Mouse (Mus musculus) limb, embryonic 13.5 days (tissue): ENCODE measurements at regions not wholly inside any gene's neighbourhood (a gene's known extent, or its start where the extent isn't known, plus 50 kb on each side); places are given as distances from the start of the nearest gene placed in this dataset.

Source experiments
- ATAC-seq: fragments of 200-750 bp; cut with Nextera tagmentation; 2 replicates; pipeline ENCODE4 v1.8.0; 2017; ENCODE audit warnings: low read depth, moderate number of reproducible peaks, moderate TSS enrichment; ENCODE audit not compliant: low FRiP score
- H3K27ac ChIP-seq: fragments of 300-500 bp; sonication (generic); 2 replicates; pipeline ENCODE4 v1.5.1; 2015; ENCODE audit warnings: inconsistent platforms, mild to moderate bottlenecking, moderate library complexity
- H3K27me3 ChIP-seq: fragments of 300-500 bp; sonication (generic); 2 replicates; pipeline ENCODE4 v1.6.1; 2015; ENCODE audit warnings: mild to moderate bottlenecking, inconsistent platforms
- H3K36me3 ChIP-seq: fragments of 300-500 bp; sonication (generic); 2 replicates; pipeline ENCODE4 v1.6.1; 2015; ENCODE audit warnings: inconsistent platforms, mild to moderate bottlenecking, moderate library complexity
- H3K4me1 ChIP-seq: fragments of 300-500 bp; sonication (generic); 2 replicates; pipeline ENCODE4 v1.6.1; 2015; ENCODE audit warnings: inconsistent platforms
- H3K4me2 ChIP-seq: fragments of 300-500 bp; sonication (generic); replicated peaks from 2 replicates; pipeline ENCODE4 v1.6.1; 2015; ENCODE audit warnings: inconsistent platforms, mild to moderate bottlenecking, moderate library complexity
- H3K4me3 ChIP-seq: fragments of 300-500 bp; sonication (generic); 2 replicates; pipeline ENCODE4 v1.5.1; 2015; ENCODE audit warnings: moderate library complexity, mild to moderate bottlenecking, inconsistent platforms
- H3K9ac ChIP-seq: fragments of 300-500 bp; sonication (generic); 2 replicates; pipeline ENCODE4 v1.6.1; 2015; ENCODE audit warnings: mild to moderate bottlenecking, inconsistent platforms
- H3K9me3 ChIP-seq: fragments of 300-500 bp; sonication (generic); 2 replicates; pipeline ENCODE4 v1.6.1; 2016; ENCODE audit warnings: inconsistent platforms
- WGBS: fragments of 180-500 bp; shearing (Covaris S2); methylation state at CpG from one replicate; pipeline ENCODE4 v1.1.7; 2015; 5-methylcytosine and 5-hydroxymethylcytosine counted together

- Histone ChIP-seq H3K4me2 (no peak overlapping the region), H3K27me3 (peaks cover 6% of the 10 kb centered on the region; the same call in 1 of the 2 replicates), H3K27ac (no peak overlapping the region), H3K4me3 (no peak overlapping the region), H3K9ac (no peak overlapping the region), H3K9me3 (no peaks in the 10 kb centered on the region), H3K36me3 (no peaks in the 10 kb centered on the region), H3K4me1 (no peaks in the 10 kb centered on the region)
- WGBS: 82% methylated on average over 7 of the region's 7 CpGs
- no peak for ATAC-seq
Measured at GRCm38 (mm10) chr12:107322861-107323260, 165.6 kb upstream of the 3110018I06Rik start.

GRCm38 (mm10) chr12:107326101-107326500 is 162.3 kb upstream of the 3110018I06Rik start:
- Histone ChIP-seq H3K9me3 (no peaks in the 10 kb centered on the region), H3K36me3 (no peaks in the 10 kb centered on the region), H3K4me1 (no peaks in the 10 kb centered on the region), H3K4me3 (no peak overlapping the region), H3K27ac (no peak overlapping the region), H3K9ac (no peak overlapping the region), H3K4me2 (no peak overlapping the region), H3K27me3 (peaks cover 15% of the 10 kb centered on the region)
- no peak for ATAC-seq
- 94% methylated on average over 10 of the region's 10 CpGs for WGBS

GRCm38 (mm10) chr12:107327107-107327770 is 161.2 kb upstream of the 3110018I06Rik start:
- Histone ChIP-seq H3K4me3 (no peak overlapping the region), H3K27ac (no peak overlapping the region), H3K36me3 (no peaks in the 10 kb centered on the region), H3K9me3 (no peaks in the 10 kb centered on the region), H3K4me1 (no peaks in the 10 kb centered on the region), H3K4me2 (no peak overlapping the region), H3K27me3 (peaks cover 15% of the 10 kb centered on the region), H3K9ac (no peak overlapping the region)
- 71% methylated on average over 9 of the region's 9 CpGs for WGBS
- ATAC-seq: no peak

- Histone ChIP-seq H3K27ac (no peak overlapping the region), H3K9ac (no peak overlapping the region), H3K4me3 (no peak overlapping the region), H3K27me3 (peaks cover 15% of the 10 kb centered on the region), H3K36me3 (no peaks in the 10 kb centered on the region), H3K9me3 (no peaks in the 10 kb centered on the region), H3K4me2 (no peak overlapping the region), H3K4me1 (no peaks in the 10 kb centered on the region)
- WGBS: 9% methylated on average over 9 of the region's 9 CpGs
- ATAC-seq: no peak
Measured at GRCm38 (mm10) chr12:107328986-107329385, 159.4 kb upstream of the 3110018I06Rik start.

- no peak overlapping the region for H3K4me2 ChIP-seq
- no peak overlapping the region for H3K27ac ChIP-seq
- H3K9ac ChIP-seq: no peak overlapping the region
- 51% methylated on average over 8 of the region's 8 CpGs for WGBS
- no peaks in the 10 kb centered on the region for H3K36me3 ChIP-seq
- no peaks in the 10 kb centered on the region for H3K9me3 ChIP-seq
- peaks cover 11% of the 10 kb centered on the region for H3K27me3 ChIP-seq
- peaks cover 5% of the 10 kb centered on the region; the same call in 1 of the 2 replicates for H3K4me1 ChIP-seq
- ATAC-seq: no peak
- no peak overlapping the region for H3K4me3 ChIP-seq
Measured at GRCm38 (mm10) chr12:107334366-107334765, 154.1 kb upstream of the 3110018I06Rik start.

- WGBS: 56% methylated on average over 12 of the region's 12 CpGs
Measured at GRCm38 (mm10) chr12:107335106-107335505, 153.3 kb upstream of the 3110018I06Rik start.

GRCm38 (mm10) chr12:107338758-107339157 is 149.7 kb upstream of the 3110018I06Rik start:
- Histone ChIP-seq H3K36me3 (no peaks in the 10 kb centered on the region), H3K27me3 (no peaks in the 10 kb centered on the region), H3K9ac (no peak overlapping the region), H3K4me3 (no peak overlapping the region), H3K4me1 (peaks cover 5% of the 10 kb centered on the region; the same call in 1 of the 2 replicates), H3K9me3 (no peaks in the 10 kb centered on the region), H3K27ac (no peak overlapping the region), H3K4me2 (no peak overlapping the region)
- no peak for ATAC-seq
- WGBS: 66% methylated on average over 10 of the region's 10 CpGs

More at GRCm38 (mm10) chr12:107335106-107335505, 153.3 kb upstream of the 3110018I06Rik start:
- H3K9me3 ChIP-seq: no peaks in the 10 kb centered on the region
- H3K9ac ChIP-seq: no peak overlapping the region
- peaks cover 6% of the 10 kb centered on the region; the same call in 1 of the 2 replicates for H3K27me3 ChIP-seq
- peaks cover 5% of the 10 kb centered on the region; the same call in 1 of the 2 replicates for H3K4me1 ChIP-seq
- H3K36me3 ChIP-seq: no peaks in the 10 kb centered on the region
- H3K4me2 ChIP-seq: no peak overlapping the region
- H3K4me3 ChIP-seq: no peak overlapping the region
- no peak overlapping the region for H3K27ac ChIP-seq
- ATAC-seq: no peak

GRCm38 (mm10) chr12:107356211-107356610 is 132.2 kb upstream of the 3110018I06Rik start:
- WGBS: 38% methylated on average over 6 of the region's 6 CpGs
- H3K27me3 ChIP-seq: 0 out of 2 replicates have a peak, but pooled peaks cover 5% of the 10 kb centered on the region
- no peak overlapping the region for H3K27ac ChIP-seq
- H3K4me2 ChIP-seq: no peak overlapping the region
- H3K4me1 ChIP-seq: no peaks in the 10 kb centered on the region
- no peak overlapping the region for H3K4me3 ChIP-seq
- ATAC-seq: no peak
- H3K9ac ChIP-seq: no peak overlapping the region
- no peaks in the 10 kb centered on the region for H3K9me3 ChIP-seq
- no peaks in the 10 kb centered on the region for H3K36me3 ChIP-seq

GRCm38 (mm10) chr12:107356974-107357373 is 131.5 kb upstream of the 3110018I06Rik start:
- WGBS: 87% methylated on average over 7 of the region's 7 CpGs
- no peak overlapping the region for H3K4me2 ChIP-seq
- H3K36me3 ChIP-seq: no peaks in the 10 kb centered on the region
- H3K9me3 ChIP-seq: no peaks in the 10 kb centered on the region
- no peak overlapping the region for H3K27ac ChIP-seq
- ATAC-seq: no peak
- H3K27me3 ChIP-seq: 0 out of 2 replicates have a peak, but pooled peaks cover 5% of the 10 kb centered on the region
- H3K4me3 ChIP-seq: no peak overlapping the region
- no peak overlapping the region for H3K9ac ChIP-seq
- H3K4me1 ChIP-seq: no peaks in the 10 kb centered on the region

GRCm38 (mm10) chr12:107360511-107360910 is 127.9 kb upstream of the 3110018I06Rik start:
- 0 out of 2 replicates have a peak, but pooled peaks cover 2% of the 10 kb centered on the region for H3K27me3 ChIP-seq
- 83% methylated on average over 12 of the region's 12 CpGs for WGBS
- no peak overlapping the region for H3K9ac ChIP-seq
- no peak overlapping the region for H3K27ac ChIP-seq
- no peaks in the 10 kb centered on the region for H3K9me3 ChIP-seq
- H3K4me2 ChIP-seq: no peak overlapping the region
- no peak overlapping the region for H3K4me3 ChIP-seq
- ATAC-seq: no peak
- no peaks in the 10 kb centered on the region for H3K4me1 ChIP-seq
- H3K36me3 ChIP-seq: no peaks in the 10 kb centered on the region

GRCm38 (mm10) chr12:107361606-107362005 is 126.8 kb upstream of the 3110018I06Rik start:
- no peak overlapping the region for H3K4me3 ChIP-seq
- no peak overlapping the region for H3K27ac ChIP-seq
- H3K4me1 ChIP-seq: no peaks in the 10 kb centered on the region
- H3K4me2 ChIP-seq: no peak overlapping the region
- no peaks in the 10 kb centered on the region for H3K36me3 ChIP-seq
- H3K9ac ChIP-seq: no peak overlapping the region
- 93% methylated on average over 7 of the region's 7 CpGs for WGBS
- no peak for ATAC-seq
- 0 out of 2 replicates have a peak, but pooled peaks cover 2% of the 10 kb centered on the region for H3K27me3 ChIP-seq
- H3K9me3 ChIP-seq: no peaks in the 10 kb centered on the region

GRCm38 (mm10) chr12:107362120-107362519 is 126.3 kb upstream of the 3110018I06Rik start:
- no peak for ATAC-seq
- Histone ChIP-seq H3K4me2 (no peak overlapping the region), H3K4me3 (no peak overlapping the region), H3K4me1 (no peaks in the 10 kb centered on the region), H3K36me3 (no peaks in the 10 kb centered on the region), H3K9me3 (no peaks in the 10 kb centered on the region), H3K9ac (no peak overlapping the region), H3K27ac (no peak overlapping the region), H3K27me3 (0 out of 2 replicates have a peak, but pooled peaks cover 2% of the 10 kb centered on the region)
- 86% methylated on average over 10 of the region's 10 CpGs for WGBS

GRCm38 (mm10) chr12:107372254-107372653 is 116.2 kb upstream of the 3110018I06Rik start:
- ATAC-seq: no peak

More at GRCm38 (mm10) chr12:107372254-107372653, 116.2 kb upstream of the 3110018I06Rik start:
- H3K4me3 ChIP-seq: no peak overlapping the region
- peaks cover 20% of the 10 kb centered on the region for H3K27me3 ChIP-seq
- no peaks in the 10 kb centered on the region for H3K9me3 ChIP-seq
- no peaks in the 10 kb centered on the region for H3K4me1 ChIP-seq
- no peak overlapping the region for H3K27ac ChIP-seq
- H3K9ac ChIP-seq: no peak overlapping the region
- H3K4me2 ChIP-seq: no peak overlapping the region
- WGBS: 73% methylated on average over 7 of the region's 7 CpGs
- no peaks in the 10 kb centered on the region for H3K36me3 ChIP-seq
